Mouse (Mus musculus) heart, adult 2 months (tissue): ENCODE data around the gene Supt6. TPM values are rescaled to one million over a fixed set of nuclear protein-coding genes. Genes with fewer than 3 reads are reported as not detected.
A peak's percentile ranks its signal among the peaks of the same experiment; 100 is the strongest.

Experiments used
- DNase-seq, 2 experiments: peaks; one replicate each; pipeline ENCODE4 v3.0.0; 2021
- H3K27ac ChIP-seq: fragments of 200-600 bp; 2 replicates; pipeline ENCODE4 v1.8.1; 2022
- H3K27me3 ChIP-seq: fragments of 200-500 bp; 2 replicates; pipeline ENCODE4 v1.6.1; 2012; ENCODE audit warnings: mild to moderate bottlenecking, low read length, inconsistent platforms, mixed read lengths; ENCODE audit not compliant: control insufficient read depth, insufficient read depth
- H3K36me3 ChIP-seq: fragments of 200-500 bp; 2 replicates; pipeline ENCODE4 v1.6.1; 2012; ENCODE audit warnings: low read length, inconsistent platforms; ENCODE audit not compliant: control insufficient read depth, insufficient read depth
- H3K4me1 ChIP-seq: fragments of 200-500 bp; 2 replicates; pipeline ENCODE4 v1.6.1; 2011; ENCODE audit warnings: low read length; ENCODE audit not compliant: control insufficient read depth, insufficient read depth
- H3K4me3 ChIP-seq: fragments of 200-600 bp; 2 replicates; pipeline ENCODE4 v1.8.1; 2022
- H3K79me2 ChIP-seq: fragments of 200-500 bp; replicated peaks from 2 replicates; pipeline ENCODE4 v1.6.1; 2012; ENCODE audit warnings: mild to moderate bottlenecking, inconsistent platforms, low read length, moderate library complexity, mixed read lengths; ENCODE audit not compliant: control insufficient read depth, insufficient read depth
- H3K9ac ChIP-seq: fragments of 200-500 bp; 2 replicates; pipeline ENCODE4 v1.6.1; 2012; ENCODE audit warnings: low read depth, mild to moderate bottlenecking, control low read depth, inconsistent platforms, low read length, mixed read lengths
- CTCF ChIP-seq: fragments of 200-600 bp; IDR thresholded peaks from 2 replicates; pipeline ENCODE4 v1.8.1; 2022; ENCODE audit warnings: antibody characterized with exemption, mild to moderate bottlenecking, moderate library complexity
- EP300 ChIP-seq: fragments of 200-500 bp; IDR thresholded peaks from 2 replicates; pipeline ENCODE4 v1.6.1; 2011; ENCODE audit warnings: low read depth, low read length, control low read depth; ENCODE audit not compliant: insufficient read depth
- POLR2A ChIP-seq: fragments of 200-500 bp; IDR thresholded peaks from 2 replicates; pipeline ENCODE4 v1.6.1; 2011; ENCODE audit warnings: mild to moderate bottlenecking, low read depth, low read length, control low read depth; ENCODE audit not compliant: insufficient read depth
- WGBS: fragments of 180-500 bp; shearing (Covaris S2); methylation state at CpG from one replicate; pipeline ENCODE4 v1.1.7; 2018; 5-methylcytosine and 5-hydroxymethylcytosine counted together
- intact Hi-C: fragments of 180-260 bp; cut with DNase I; formaldehyde crosslinking; loops from one replicate; pipeline ENCODE4 v1.15.1; 2025
- polyA plus RNA-seq: library from polyadenylated mRNA; depleted of rRNA; stranded (reverse); fragments of >200 nt; gene quantifications from 2 replicates; pipeline ENCODE4 v1.2.3, GENCODE M21; 2012
- total RNA-seq, 2 experiments: library from RNA; stranded (reverse); gene quantifications; 2 replicates each; pipeline ENCODE4 v1.2.3; 2021

The Supt6 gene
- total and polyA plus RNA-seq, 3 experiments: 13.1 to 32.1 (median 29.5) TPM

DNA sequence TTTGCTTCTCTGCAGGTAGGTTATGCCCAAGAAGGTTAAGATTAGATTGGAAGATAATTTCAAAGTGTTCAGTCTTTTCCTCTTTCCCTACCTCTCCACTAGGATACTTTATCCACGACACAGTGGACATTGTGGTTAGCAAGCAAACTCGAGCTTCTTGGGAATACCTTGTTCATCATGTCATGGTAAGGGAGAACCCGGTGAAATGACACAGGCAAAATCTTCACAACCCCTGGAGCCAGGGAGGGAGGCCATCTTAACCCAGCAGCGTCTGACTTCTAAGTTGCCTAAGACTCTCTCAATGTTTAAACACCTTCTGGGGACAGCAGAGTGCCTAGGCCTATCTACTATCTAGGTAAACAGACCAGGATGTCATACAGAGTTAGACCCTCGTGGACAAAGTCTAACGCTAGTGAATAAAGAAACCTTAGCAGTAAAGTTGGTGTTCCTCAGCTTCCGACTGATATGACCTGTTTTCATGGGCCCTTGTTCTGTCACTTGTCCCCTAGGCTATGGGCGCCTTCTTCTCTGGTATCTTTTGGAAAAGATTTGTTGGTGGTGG is 66.3 kb downstream of the Supt6 start:
- Histone ChIP-seq H3K27me3 (no peaks in the 10 kb centered on the region), H3K4me3 (no peak overlapping the region; the same call in 1 of the 2 replicates), H3K9ac (no peak overlapping the region), H3K36me3 (peaks cover 11% of the 10 kb centered on the region), H3K79me2 (no peaks in the 10 kb centered on the region), H3K27ac (no peak overlapping the region; the same call in 1 of the 2 replicates), H3K4me1 (peaks cover 3% of the 10 kb centered on the region)
- DNase-seq: no peak
- intact Hi-C loops: no loop called here
- TF ChIP-seq POLR2A (no peak), EP300 (no peak), CTCF (no peak)
- 48% methylated on average over 8 of the region's 8 CpGs for WGBS

DNA sequence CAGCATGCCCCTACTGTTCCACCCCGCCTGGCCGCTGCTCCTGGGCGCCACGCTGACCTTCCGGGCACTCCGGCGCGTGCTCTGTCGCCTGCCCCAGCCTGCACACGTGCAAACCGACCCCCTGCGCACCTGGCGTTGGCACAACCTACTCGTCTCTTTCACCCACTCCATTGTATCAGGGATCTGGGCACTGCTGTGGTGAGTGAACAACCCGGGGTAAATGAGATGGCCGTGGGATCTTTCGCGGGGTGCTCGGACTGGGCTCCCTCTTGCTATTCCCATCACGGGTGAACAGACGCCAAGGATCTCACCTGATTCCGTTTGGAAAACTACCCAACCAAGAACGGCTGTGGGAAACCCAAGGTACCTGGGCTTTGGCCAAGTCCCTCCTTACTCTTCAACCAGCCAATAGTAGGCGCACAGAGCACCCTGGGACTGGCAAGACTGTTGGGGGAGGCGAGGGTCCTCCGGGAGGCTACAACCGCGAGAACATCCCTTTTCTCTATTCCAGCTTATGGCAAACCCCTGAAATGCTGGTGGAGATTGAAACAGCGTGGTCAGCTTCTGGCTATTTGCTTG is 66.8 kb downstream of the Supt6 start:
- H3K9ac ChIP-seq: peak overlapping the region; percentile 86
- peak overlapping the region; percentile 96 for H3K27ac ChIP-seq
- peak overlapping the region; percentile 96 for H3K4me3 ChIP-seq
- 6% methylated on average over 29 of the region's 29 CpGs for WGBS
- peak in 1 of 2 experiments; percentile 52 for DNase-seq
- H3K79me2 ChIP-seq: no peaks in the 10 kb centered on the region
- no peaks in the 10 kb centered on the region for H3K27me3 ChIP-seq
- H3K4me1 ChIP-seq: peaks cover 3% of the 10 kb centered on the region
- H3K36me3 ChIP-seq: peaks cover 11% of the 10 kb centered on the region
- intact Hi-C loops: no loop called here
- TF ChIP-seq POLR2A (0 out of 2 replicates have a peak, but pooled peaks have one; percentile 0), CTCF (no peak), EP300 (no peak)

DNA sequence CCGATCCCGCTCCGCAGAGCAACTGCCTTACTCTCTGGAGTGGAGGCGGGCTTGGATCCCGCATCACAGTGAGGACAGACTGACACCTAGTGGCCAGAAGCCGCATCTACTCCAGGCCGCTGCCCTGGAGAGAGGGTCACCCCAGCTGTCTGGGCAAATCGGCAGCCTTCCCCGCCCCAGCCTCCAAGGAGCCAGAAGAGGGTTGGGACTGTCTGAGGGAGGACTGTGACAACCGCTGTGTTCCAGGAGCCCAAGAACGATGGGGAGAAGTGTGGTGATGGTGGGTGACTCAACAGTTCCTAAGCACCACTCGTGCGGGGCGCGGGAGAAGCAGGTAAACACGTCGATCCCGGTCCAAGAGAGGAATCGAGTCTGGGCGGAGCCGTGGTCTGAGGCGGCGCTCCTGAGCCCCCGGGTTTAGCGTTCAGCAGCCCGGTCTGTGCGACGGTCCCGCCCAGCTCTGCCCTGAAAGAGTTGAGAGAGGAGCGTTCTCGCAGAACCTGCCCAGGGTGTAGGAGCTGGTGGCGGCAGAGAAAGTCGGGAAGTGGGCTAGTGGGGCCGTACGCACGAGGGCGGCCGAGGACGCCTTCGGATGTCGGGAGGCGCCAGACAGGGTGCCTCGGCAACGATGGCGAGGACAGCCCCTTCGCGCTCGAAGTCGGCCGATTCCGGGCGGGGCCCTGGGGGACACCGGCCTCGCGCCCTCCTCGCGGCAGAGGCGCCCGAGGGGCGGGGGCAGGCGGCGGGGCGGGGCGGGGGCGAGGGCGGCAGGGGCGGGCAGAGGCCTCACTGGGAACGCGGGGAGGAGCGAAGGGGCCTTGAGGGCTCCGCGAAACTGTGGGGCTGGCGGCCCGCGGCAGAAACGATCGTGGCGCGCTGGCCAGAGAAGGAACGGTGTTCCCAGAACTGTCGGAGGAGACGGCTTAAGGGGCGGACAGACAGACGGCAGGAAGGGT is 67.6 kb downstream of the Supt6 start:
- Histone ChIP-seq H3K27ac (peak overlapping the region; percentile 96), H3K4me1 (peaks cover 3% of the 10 kb centered on the region), H3K4me3 (peak overlapping the region; percentile 96), H3K9ac (peak overlapping the region; percentile 86), H3K36me3 (peaks cover 11% of the 10 kb centered on the region), H3K79me2 (no peaks in the 10 kb centered on the region), H3K27me3 (no peaks in the 10 kb centered on the region)
- intact Hi-C loops: loop anchor here (1.0 to 2.0 kb wide), 4 partner anchors 19 to 193 kb away; no protein-coding TSS in a partner anchor
- TF ChIP-seq CTCF: no peak; the same call in 1 of the 2 replicates
- peak; percentile 96 for TF ChIP-seq EP300
- TF ChIP-seq POLR2A: peak; percentile 62
- DNase-seq: peak; percentile 96
- under 1% methylated on average over 84 of the region's 84 CpGs for WGBS

DNA sequence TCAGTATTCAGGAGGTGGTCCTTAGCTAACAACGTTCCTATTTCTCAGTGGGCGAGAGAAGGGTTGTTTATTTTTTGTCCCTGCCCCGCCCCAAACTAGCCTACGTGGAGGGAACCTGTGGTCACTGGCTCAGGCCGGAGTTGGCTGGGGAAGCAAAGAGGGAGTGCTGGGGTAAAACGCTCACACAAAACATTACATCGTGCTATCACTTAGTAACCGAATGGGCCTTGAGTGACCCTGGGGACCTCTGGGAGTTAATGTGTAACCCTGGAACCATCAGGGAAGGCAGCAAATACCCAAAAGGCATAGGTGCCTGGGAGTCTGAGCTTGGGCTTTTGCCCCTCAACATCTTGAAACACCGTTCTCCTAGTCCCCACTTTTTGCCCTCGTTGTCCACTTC is 68.3 kb downstream of the Supt6 start:
- under 1% methylated on average over 10 of the region's 10 CpGs for WGBS
- H3K4me1 ChIP-seq: peaks cover 3% of the 10 kb centered on the region

DNA sequence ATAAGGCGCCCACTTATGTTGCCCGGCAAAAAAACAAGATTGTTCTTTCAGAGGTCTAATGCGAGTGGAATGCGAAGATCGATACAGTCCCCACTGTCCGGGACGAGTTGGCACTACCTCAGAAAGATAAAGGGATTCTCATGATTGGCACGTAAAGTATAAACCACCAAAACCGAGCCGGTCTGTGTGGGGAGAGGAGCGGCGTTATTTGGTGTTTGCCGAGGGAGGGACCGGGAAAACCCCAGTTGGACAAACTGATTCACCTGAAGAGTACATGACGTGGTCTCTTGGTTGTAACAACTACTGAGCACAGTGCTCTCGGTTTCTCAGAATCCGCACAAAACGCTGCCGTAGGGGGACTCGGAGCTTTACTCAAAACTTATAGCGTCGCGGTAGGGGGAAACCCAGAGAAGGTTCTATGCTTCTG is 68.9 kb downstream of the Supt6 start:
- Histone ChIP-seq H3K27me3 (no peaks in the 10 kb centered on the region), H3K4me1 (peaks cover 2% of the 10 kb centered on the region; the same call in 1 of the 2 replicates), H3K27ac (peak overlapping the region; percentile 96), H3K9ac (peak overlapping the region; percentile 61), H3K79me2 (no peaks in the 10 kb centered on the region), H3K4me3 (peak overlapping the region; percentile 96), H3K36me3 (peaks cover 5% of the 10 kb centered on the region)
- intact Hi-C loops: loop anchor here (1.0 to 2.0 kb wide), 4 partner anchors 18 to 192 kb away; no protein-coding TSS in a partner anchor
- WGBS: 1% methylated on average over 23 of the region's 23 CpGs
- TF ChIP-seq CTCF (no peak), EP300 (no peak), POLR2A (no peak)
- no peak for DNase-seq

More for the DNA sequence above, 68.3 kb downstream of the Supt6 start:
- Histone ChIP-seq H3K9ac (peak overlapping the region; percentile 29), H3K36me3 (peaks cover 10% of the 10 kb centered on the region), H3K27me3 (no peaks in the 10 kb centered on the region), H3K27ac (peak overlapping the region; percentile 96), H3K4me3 (peak overlapping the region; percentile 96), H3K79me2 (no peaks in the 10 kb centered on the region)
- TF ChIP-seq POLR2A: no peak
- no peak for TF ChIP-seq CTCF
- no peak for TF ChIP-seq EP300
- intact Hi-C loops: loop anchor here (1.0 to 2.0 kb wide), 4 partner anchors 18 to 193 kb away; no protein-coding TSS in a partner anchor
- no peak for DNase-seq
